Mouse (Mus musculus) left cerebral cortex, postnatal 36 days (tissue): ENCODE results near the gene Myo1e. TPM values are rescaled to one million over a fixed set of nuclear protein-coding genes. Genes with fewer than 3 reads are reported as not detected.

Experiments
- DNase-seq, 2 experiments: peaks; one replicate each; pipeline ENCODE4 v3.0.0; 2021 to 2022; ENCODE audit warnings: low spot score in 2 of 2, mixed read lengths in 1 of 2
- intact Hi-C: fragments of 180-260 bp; cut with DNase I; formaldehyde crosslinking; loops from one replicate; pipeline ENCODE4 v1.15.1; 2025
- total RNA-seq, 2 experiments: library from RNA; stranded (reverse); gene quantifications; 2 replicates each; pipeline ENCODE4 v1.2.3; 2021

Myo1e gene
- total RNA-seq, 2 experiments from 2014 or later, result 14.6 to 14.7 TPM

GRCm38 (mm10) chr9:70274476-70274875 is 67.3 kb downstream of the Myo1e start:
- DNase-seq, result no peak

GRCm38 (mm10) chr9:70274887-70275555 is 67.9 kb downstream of the Myo1e start:
- DNase-seq, result no peak
- intact Hi-C loops, result no loop called here

More at GRCm38 (mm10) chr9:70274476-70274875, 67.3 kb downstream of the Myo1e start:
- intact Hi-C loops, result no loop called here

DNA sequence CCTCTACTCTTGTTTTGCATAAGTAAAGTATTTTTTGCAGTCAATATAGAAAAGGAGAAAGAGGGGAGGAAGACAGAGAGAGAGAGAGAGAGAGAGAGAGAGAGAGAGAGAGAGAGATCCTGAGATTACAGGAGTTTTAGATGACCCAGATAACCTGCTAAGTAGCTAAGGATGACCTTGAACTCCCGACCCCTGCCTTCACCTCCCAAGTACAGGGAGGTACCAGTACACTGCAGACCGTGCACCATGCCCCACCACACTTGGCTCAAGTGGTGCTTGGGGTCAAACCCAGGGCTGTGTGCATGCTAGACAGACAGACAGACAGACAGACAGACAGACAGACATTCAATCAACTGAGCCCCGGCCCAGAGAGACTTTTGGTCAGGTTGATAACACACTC is 69.9 kb downstream of the Myo1e start:
- no peak for DNase-seq
- intact Hi-C loops, result no loop called here

GRCm38 (mm10) chr9:70277529-70277982 is 70.4 kb downstream of the Myo1e start:
- intact Hi-C loops, result no loop called here

GRCm38 (mm10) chr9:70281407-70281806 is 74.3 kb downstream of the Myo1e start:
- intact Hi-C loops, result no loop called here
- no peak for DNase-seq

More at GRCm38 (mm10) chr9:70277529-70277982, 70.4 kb downstream of the Myo1e start:
- no peak for DNase-seq

GRCm38 (mm10) chr9:70282107-70282506 is 75.0 kb downstream of the Myo1e start:
- intact Hi-C loops, result no loop called here
- DNase-seq, result no peak

DNA sequence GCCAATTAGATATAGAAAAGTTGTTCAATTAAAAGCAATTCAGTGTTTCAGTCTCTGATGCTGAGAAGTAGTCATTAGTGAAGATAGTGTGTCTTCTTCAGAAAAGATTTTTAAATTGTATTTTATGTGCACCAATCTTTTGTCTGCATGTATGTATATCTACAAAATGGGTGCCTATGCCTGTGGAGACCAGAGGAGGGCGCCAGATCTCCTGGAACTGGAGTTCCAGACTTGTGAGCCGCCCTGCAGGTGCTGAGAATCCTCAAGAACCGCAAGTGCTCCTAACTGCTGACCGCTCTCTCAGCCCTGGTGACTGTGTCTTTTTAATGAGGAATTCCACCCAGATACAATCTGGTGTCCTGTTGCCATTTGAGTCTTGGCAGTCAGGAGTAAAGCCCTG is 76.0 kb downstream of the Myo1e start:
- no peak for DNase-seq
- intact Hi-C loops, result no loop called here

DNA sequence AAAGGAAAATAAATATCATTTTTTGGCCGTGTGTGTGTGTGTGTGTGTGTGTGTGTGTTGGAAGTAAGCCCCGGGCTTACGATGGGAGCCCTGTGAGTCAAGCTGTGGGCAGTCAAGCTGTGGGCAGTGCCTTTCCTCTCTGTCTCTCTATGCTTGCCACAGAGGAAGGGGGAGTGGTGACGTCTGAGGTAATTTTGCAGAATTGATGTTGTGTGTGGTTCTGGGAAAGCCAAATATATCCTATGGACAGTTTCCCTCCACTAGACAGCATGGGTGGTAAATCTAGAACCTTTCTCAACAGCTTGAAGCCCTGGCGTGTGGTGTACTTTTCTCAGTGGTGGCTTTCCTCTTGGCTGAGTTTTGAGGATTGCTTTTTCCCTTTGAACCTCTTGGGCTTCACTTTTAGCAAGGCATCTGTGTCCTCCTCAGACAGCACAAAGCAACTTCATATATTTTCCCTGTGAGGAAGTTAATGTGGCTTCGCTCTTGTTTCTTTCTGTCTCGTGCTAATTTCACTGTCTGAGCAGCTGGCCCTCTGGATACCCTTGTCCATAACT is 77.5 kb downstream of the Myo1e start:
- peak in 1 of 2 experiments; percentile 36 for DNase-seq

DNA sequence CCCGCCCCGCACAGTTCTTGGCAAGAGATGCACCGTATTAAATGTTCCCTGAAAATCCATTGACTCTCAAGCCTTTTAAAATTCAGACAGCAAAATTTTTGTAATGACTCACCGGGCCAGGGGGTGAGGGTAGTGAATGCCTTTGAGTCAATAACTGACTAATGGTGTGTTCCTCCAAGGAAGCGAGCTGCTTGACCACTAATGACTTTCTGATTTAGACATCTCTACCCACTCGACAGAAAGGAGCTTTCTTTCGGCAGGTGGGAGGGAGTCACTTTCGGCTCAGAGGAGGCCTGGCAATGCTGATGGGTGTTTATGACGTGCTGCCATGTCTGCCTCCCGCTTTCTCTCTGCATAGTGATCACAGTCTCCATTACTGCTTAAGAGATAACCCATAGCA is 83.6 kb downstream of the Myo1e start:
- no peak for DNase-seq

More for the DNA sequence above, 77.5 kb downstream of the Myo1e start:
- intact Hi-C loops, result loop anchor here (1.0 kb wide), 1 partner anchor 44 kb away; no protein-coding TSS in a partner anchor

GRCm38 (mm10) chr9:70296916-70297315 is 89.8 kb downstream of the Myo1e start:
- intact Hi-C loops, result no loop called here
- DNase-seq, result no peak

More for the DNA sequence above, 83.6 kb downstream of the Myo1e start:
- intact Hi-C loops, result no loop called here

DNA sequence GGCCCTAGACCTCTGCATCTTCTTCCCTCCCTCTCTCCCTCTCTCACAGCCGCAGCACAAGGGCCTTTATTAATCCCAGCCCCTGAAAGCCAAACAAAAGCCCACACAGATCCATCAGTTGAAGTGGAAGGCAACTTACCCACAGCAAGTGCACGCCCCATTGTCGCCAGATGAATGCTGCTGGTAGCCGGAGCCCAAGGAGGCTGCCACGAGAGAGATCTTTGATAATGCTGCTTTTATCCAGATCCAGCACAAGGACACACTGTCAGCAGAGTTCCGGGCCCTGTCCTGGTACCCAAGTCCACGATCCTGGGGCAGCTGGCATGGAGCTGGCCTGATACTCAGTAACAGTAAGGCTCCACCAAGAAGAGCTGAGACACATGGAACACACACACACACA is 91.1 kb downstream of the Myo1e start:
- no peak for DNase-seq
- intact Hi-C loops, result no loop called here

DNA sequence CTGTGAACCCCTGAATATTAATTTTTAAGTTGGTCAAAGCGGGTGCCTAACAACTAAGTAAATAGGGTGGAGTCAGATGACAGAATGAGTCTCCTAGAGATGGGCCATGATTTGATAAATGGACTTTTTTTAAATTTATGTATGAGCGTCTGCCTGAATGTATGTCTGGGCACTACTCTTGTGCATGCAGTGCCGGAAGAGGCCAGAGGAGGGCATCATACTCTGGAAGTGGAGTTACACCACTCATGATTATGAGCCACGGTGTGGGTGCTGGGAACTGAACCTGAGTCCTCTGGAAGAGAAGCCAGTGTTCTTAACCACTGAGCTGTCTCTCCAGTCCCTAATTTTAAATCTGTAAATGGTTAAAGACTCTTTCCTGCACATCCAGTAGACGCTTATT is 93.6 kb downstream of the Myo1e start:
- intact Hi-C loops, result no loop called here
- no peak for DNase-seq

DNA sequence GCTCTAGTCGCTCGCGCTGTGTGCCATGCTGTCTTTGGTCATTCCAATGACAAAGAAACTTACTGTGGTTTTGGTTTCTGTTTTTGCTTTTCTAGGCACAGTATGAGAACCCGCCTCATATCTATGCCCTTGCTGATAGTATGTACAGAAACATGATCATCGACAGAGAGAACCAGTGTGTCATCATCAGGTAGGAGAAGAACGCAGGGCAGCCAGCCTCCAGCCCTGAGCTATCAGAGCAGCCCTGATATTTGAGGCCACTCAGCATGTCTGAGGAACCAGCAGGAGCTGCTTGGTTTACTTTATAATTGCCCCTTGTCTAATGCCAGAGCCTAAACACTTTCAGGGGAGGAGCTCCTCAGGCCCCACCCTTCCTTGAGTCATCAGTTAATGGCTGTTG is 94.4 kb downstream of the Myo1e start:
- intact Hi-C loops, result no loop called here
- no peak for DNase-seq

- intact Hi-C loops, result no loop called here
- DNase-seq, result no peak
Measured at GRCm38 (mm10) chr9:70304901-70305300, 97.8 kb downstream of the Myo1e start.

DNA sequence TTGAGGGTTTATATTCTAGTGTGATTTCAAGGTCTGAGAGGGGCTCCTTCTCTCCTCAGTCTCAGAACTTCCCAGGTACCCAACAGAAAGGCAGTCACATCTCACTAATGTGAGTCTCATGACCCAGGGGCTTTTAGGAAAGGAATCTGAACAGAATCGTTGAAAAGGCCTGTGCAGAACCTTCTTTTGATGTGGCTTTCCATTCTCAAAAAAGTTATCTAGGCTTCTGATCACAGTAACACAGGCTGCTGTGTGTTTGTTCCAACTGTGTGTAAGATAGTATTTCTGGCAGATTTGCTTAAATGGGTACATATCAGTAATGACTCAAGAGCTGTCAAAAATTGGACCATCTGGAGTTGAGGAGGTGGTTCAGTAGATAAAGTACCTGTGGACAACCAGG is 102.9 kb downstream of the Myo1e start:
- intact Hi-C loops, result loop anchor here (10.0 kb wide), 1 partner anchor 195 kb away; no protein-coding TSS in a partner anchor

DNA sequence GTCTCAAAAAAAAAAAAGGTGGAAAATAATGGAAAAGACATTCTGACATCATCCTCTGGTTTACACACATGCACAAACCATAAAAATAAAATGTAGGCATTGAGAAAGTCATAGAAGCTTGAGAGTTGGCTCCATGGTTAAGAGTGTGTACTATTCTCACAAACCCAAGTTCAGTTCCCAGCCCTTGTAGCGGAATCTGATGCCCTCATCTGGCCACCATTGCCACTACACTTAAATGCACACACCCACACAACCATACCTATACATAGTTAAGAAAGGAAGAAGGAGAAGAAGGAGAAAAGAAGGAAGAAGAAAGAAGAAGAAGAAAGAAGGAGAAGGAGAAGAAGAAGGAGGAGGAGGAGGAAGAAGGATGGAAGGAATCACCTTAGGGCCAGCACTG is 106.9 kb downstream of the Myo1e start:
- no peak for DNase-seq
- intact Hi-C loops, result loop anchor here (10.0 kb wide), 1 partner anchor 199 kb away; no protein-coding TSS in a partner anchor

More for the DNA sequence above, 102.9 kb downstream of the Myo1e start:
- no peak for DNase-seq

DNA sequence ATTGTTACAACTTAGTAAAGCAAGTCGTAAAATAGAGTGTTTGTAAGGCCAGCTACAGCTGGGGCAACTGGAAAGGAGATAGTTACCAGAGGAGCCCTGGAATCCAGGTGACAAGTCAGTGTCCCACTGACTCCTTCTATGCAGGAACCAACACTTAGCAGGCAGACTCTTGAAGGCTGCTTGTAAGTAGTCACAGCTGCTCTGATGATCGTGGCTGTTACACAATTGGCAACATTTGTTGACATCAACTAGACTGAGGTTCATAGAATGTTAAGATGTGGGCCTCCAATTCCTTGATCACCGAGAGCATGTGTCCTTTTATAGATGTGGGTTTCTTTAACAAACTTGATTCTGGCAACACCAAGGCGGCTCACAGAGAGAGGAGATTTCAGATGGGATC is 108.0 kb downstream of the Myo1e start:
- intact Hi-C loops, result loop anchor here (10.0 kb wide), 1 partner anchor 200 kb away; no protein-coding TSS in a partner anchor
- DNase-seq, result no peak

- intact Hi-C loops, result loop anchor here (10.0 kb wide), 1 partner anchor 204 kb away; no protein-coding TSS in a partner anchor
- DNase-seq, result no peak
Measured at GRCm38 (mm10) chr9:70318601-70319000, 111.5 kb downstream of the Myo1e start.

DNA sequence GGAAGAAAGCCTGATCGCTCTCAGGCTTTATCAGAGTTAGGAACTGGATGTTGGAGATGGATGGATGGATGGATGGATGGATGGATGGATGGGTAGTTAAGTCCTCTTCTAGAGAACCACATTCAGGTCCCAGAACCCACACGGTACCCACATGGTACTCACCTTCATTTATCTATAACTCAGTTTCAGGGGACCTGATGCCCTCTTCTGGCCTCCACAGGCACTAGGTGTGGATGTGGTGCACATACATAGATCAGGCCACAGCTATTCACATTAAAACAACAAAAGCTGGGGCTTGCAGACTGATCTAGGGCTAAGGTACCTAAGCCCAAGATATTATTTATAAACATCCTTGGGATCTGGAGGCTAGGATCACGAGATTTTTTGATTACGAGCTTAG is 117.2 kb downstream of the Myo1e start:
- intact Hi-C loops, result no loop called here

GRCm38 (mm10) chr9:70325880-70326595 is 118.9 kb downstream of the Myo1e start:
- DNase-seq, result no peak
- intact Hi-C loops, result no loop called here

More for the DNA sequence above, 117.2 kb downstream of the Myo1e start:
- no peak for DNase-seq
